Mouse (Mus musculus): ENCODE data around the gene A030005K14Rik. TPM values are rescaled to one million over a fixed set of nuclear protein-coding genes. Genes with fewer than 3 reads are reported as not detected.

Gene A030005K14Rik
- polyA plus RNA-seq (2016; fragmentation: Nextera tagmentation; extraction: Ambion mirVana), result not detected in 2 replicates

DNA sequence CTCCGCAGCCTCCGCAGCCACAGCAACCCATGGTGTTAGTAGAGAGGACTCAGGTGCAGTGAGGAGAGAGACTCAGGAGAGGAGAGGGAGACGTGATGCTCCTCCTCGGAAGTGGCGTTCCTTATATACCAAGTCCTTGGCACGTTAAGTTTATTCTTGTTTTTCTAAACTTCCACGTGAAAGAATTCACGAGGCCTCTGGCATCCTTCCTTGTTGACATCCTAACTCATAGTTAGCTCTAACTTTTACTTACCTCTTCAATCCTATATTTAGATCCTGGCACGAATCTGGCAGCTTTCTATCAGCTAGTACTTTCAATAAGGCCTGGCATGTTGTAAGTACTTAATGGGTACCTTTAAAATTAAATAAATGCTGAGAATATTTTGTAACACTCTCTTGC is at the start of gene A030005K14Rik:
Gene A030005K14Rik (minus strand): TSS at position 101 of the 400 bp plus-strand sequence.
- Histone ChIP-seq H3K36me3 (replicated peaks) (no peaks in the 10 kb centered on the region), H3K27me3 (replicated peaks; ENCODE audit: low read depth, poor library complexity, severe bottlenecking) (no peaks in the 10 kb centered on the region), H3K4me1 (no peaks in the 10 kb centered on the region), H3K9me3 (no peaks in the 10 kb centered on the region), H3K4me3 (no peak within 1 kb of the TSS), H3K27ac (replicated peaks) (no peak within 1 kb of the TSS)
- no peak for DNase-seq (ENCODE audit: low spot score)
- WGBS, result 90% methylated on average over 9 of the region's 9 CpGs

DNA sequence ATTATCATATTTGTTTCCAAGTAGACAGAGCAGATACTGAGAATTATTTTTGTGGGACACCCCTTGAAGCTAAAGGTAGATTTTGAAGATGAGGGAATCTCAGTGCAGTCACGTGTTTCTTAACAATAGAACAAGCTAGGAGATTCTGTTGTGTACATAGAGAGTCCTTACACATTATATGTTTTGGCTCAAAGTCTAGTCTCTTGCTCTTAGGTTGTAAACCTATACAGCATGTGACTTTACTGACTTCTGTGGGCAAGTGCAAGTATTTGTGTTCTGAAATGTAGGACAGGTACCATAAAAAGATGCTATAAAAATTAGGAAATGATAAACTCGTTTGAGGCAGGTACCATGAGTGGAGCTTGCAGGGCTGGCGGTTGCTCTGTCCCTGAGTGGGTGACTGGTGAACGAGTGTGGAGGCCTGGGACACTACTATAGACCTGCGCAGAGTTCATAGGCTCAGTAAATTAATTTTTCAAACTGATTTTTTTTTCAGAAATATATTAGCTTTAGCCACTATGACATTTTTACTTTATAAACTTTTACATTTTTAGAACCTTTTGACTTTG is 48.3 kb upstream of the A030005K14Rik start:
- WGBS, result 85% methylated on average over 5 of the region's 5 CpGs

DNA sequence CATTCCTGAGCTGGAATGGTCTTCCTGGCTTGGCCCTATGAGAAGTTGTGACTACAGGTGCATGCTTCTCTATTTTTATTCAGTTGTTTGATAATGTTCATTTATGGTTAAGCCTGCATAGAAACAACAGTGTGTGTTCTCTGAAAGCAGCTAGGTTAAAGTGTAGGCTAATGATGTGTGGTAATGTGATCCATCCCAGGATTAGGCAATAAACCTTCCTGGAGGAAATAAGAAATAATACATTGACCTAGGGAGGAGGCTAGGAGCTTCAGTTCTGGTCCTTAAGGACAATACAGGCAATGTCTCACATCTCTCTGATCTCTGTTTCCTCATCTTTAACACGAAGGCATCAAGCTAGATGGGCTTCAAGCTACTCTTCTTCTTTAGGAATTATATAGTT is 46.3 kb upstream of the A030005K14Rik start:
- Histone ChIP-seq H3K36me3 (replicated peaks) (no peaks in the 10 kb centered on the region), H3K9me3 (no peaks in the 10 kb centered on the region), H3K27me3 (replicated peaks; ENCODE audit: low read depth, poor library complexity, severe bottlenecking) (no peaks in the 10 kb centered on the region), H3K4me1 (no peaks in the 10 kb centered on the region), H3K27ac (replicated peaks) (no peak overlapping the region), H3K4me3 (no peak overlapping the region)
- 72% methylated on average over 1 of the region's 1 CpGs for WGBS
- no peak for DNase-seq (ENCODE audit: low spot score)

More for the DNA sequence above, 48.3 kb upstream of the A030005K14Rik start:
- Histone ChIP-seq H3K36me3 (replicated peaks) (no peaks in the 10 kb centered on the region), H3K9me3 (no peaks in the 10 kb centered on the region), H3K4me3 (no peak overlapping the region), H3K27ac (replicated peaks) (no peak overlapping the region), H3K27me3 (replicated peaks; ENCODE audit: low read depth, poor library complexity, severe bottlenecking) (no peaks in the 10 kb centered on the region), H3K4me1 (no peaks in the 10 kb centered on the region)
- DNase-seq (ENCODE audit: low spot score), result no peak

DNA sequence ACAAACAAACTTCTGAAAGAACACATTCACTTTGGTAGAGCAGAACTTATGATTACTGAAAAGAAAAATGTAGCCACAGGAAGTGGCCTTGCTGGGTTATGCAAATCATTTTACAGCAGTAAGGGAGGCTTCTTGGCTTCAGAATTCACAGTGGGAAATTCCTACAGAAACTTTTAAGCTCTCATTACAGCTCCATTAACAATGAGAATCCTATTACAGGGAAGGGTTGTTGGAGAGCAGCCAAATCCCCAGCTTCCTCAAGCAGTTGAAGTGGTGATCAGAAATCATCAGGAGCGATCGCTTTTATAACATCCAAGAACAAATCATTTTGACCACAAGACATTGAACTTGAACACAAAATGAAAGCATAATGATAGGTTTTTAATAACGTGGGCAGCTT is 42.7 kb upstream of the A030005K14Rik start:
- no peaks in the 10 kb centered on the region for H3K27me3 ChIP-seq (replicated peaks; ENCODE audit: low read depth, poor library complexity, severe bottlenecking)
- H3K4me3 ChIP-seq, result no peak overlapping the region
- H3K27ac ChIP-seq (replicated peaks), result no peak overlapping the region
- H3K36me3 ChIP-seq (replicated peaks), result no peaks in the 10 kb centered on the region
- WGBS, result 69% methylated on average over 3 of the region's 3 CpGs
- no peaks in the 10 kb centered on the region for H3K4me1 ChIP-seq
- H3K9me3 ChIP-seq, result no peaks in the 10 kb centered on the region
- no peak for DNase-seq (ENCODE audit: low spot score)

DNA sequence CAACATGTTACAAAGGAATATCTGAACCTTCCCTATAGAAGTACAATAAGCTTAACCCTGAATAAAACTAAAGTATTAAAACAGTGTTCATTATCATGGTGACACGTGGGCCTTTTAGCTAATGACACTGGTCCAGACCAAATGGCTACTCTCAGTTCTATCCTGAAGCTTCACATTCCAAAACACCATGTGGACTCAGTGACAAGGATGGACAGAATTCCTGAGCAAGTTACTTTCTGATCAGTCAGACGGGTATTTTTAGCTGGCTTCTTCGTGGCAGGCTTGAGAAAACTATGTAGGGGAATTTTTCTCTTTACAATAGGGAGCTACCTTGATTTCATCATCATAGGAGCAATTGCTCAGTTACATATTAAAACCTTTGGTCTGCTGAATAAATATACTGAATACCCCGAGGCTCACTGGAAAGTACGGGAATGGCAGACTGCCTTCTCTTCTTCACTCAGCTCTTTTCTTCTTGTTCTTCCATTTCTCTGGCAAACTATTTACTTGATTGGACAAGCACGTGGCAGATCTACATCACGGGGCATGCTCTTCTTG is 40.5 kb upstream of the A030005K14Rik start:
- H3K36me3 ChIP-seq (replicated peaks), result no peaks in the 10 kb centered on the region
- H3K9me3 ChIP-seq, result no peaks in the 10 kb centered on the region
- H3K4me3 ChIP-seq, result no peak overlapping the region
- no peaks in the 10 kb centered on the region for H3K4me1 ChIP-seq
- WGBS, result 82% methylated on average over 7 of the region's 7 CpGs
- H3K27ac ChIP-seq (replicated peaks), result no peak overlapping the region
- H3K27me3 ChIP-seq (replicated peaks; ENCODE audit: low read depth, poor library complexity, severe bottlenecking), result no peaks in the 10 kb centered on the region
- no peak for DNase-seq (ENCODE audit: low spot score)

DNA sequence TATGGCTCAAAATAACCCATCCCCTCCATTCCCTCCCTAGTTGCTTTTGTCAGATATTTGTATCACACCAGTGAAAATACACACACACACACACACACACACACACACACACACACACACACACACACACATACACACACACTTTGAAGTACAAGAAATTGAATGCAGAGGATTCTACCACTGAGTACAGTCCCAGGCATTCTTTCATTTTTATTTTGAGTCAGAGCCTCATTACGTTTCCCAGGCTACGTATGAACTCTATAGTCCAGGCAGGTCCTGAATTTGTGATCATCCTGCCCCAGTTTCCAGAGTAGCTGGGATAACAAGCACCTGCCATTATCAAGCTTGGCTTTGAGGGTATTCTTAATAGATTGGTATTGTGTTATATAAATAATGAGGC is 40.0 kb upstream of the A030005K14Rik start:
- no peaks in the 10 kb centered on the region for H3K4me1 ChIP-seq
- H3K27me3 ChIP-seq (replicated peaks; ENCODE audit: low read depth, poor library complexity, severe bottlenecking), result no peaks in the 10 kb centered on the region
- H3K27ac ChIP-seq (replicated peaks), result no peak overlapping the region
- H3K4me3 ChIP-seq, result no peak overlapping the region
- DNase-seq (ENCODE audit: low spot score), result no peak
- 83% methylated on average over 2 of the region's 2 CpGs for WGBS
- no peaks in the 10 kb centered on the region for H3K9me3 ChIP-seq
- no peaks in the 10 kb centered on the region for H3K36me3 ChIP-seq (replicated peaks)

DNA sequence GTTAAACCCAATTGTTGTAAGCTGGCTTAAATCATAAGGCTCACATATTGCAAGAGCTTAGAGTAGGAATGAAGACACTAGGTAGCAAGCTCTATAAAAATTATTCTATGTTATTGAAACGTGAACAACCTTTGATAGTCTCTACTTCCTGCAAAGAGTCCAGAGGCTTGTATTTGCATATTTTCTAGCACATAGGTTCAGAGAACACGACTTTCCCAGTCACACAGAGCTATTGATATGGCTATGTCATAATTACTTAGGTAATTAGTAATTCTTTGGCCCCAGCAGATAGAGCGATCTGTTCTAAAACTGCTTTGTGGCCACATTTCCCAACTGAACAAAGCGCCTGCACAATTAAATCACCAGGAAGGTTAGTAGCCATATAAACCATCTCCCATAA is 37.8 kb upstream of the A030005K14Rik start:
- DNase-seq (ENCODE audit: low spot score), result no peak
- Histone ChIP-seq H3K4me1 (no peaks in the 10 kb centered on the region), H3K9me3 (no peaks in the 10 kb centered on the region), H3K27ac (replicated peaks) (no peak overlapping the region), H3K27me3 (replicated peaks; ENCODE audit: low read depth, poor library complexity, severe bottlenecking) (no peaks in the 10 kb centered on the region), H3K4me3 (no peak overlapping the region), H3K36me3 (replicated peaks) (no peaks in the 10 kb centered on the region)
- 80% methylated on average over 4 of the region's 4 CpGs for WGBS

DNA sequence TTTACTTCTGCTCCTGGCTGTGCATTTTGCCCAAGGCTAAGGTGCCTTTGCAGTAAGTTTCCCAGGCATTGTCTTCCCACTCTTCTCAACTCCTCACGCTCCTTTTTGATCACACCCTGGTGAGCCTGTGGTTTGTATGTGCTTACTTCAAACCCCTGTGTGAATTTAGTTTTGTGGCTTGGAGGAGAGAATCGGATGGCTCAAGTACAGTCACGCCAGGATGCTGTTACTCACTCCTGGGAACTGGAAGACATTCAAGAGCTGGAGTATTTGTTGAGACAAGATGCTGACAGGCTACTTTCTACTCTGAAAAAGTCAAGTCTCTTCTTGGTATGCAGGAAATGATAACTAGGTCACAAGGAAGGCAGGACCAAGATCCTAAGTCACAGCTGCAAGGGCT is 32.1 kb upstream of the A030005K14Rik start:
- WGBS, result 63% methylated on average over 3 of the region's 3 CpGs

DNA sequence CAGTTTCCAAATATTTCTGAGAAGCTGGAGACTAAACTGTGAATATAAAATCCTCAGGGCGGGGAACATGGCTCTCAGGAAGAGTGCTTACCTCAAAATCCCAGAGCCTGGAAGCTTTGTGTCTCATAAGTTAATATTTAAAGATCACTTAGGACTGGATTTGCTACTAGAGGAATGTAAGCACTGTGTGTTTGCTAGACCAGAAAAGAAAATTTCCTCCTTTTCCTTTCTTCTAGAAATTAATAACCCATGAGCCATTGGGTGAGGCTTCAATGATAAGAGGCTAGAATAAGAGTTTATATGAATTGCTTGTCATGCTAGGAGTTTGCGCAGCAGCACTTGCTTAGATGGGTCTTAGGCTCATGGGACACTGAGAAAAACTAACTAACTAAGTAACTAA is 25.6 kb upstream of the A030005K14Rik start:
- DNase-seq (ENCODE audit: low spot score), result no peak
- H3K27me3 ChIP-seq (replicated peaks; ENCODE audit: low read depth, poor library complexity, severe bottlenecking), result no peaks in the 10 kb centered on the region
- H3K4me1 ChIP-seq, result no peaks in the 10 kb centered on the region
- no peak overlapping the region for H3K27ac ChIP-seq (replicated peaks)
- WGBS, result 86% methylated on average over 2 of the region's 2 CpGs
- no peak overlapping the region for H3K4me3 ChIP-seq
- no peaks in the 10 kb centered on the region for H3K9me3 ChIP-seq
- no peaks in the 10 kb centered on the region for H3K36me3 ChIP-seq (replicated peaks)

More for the DNA sequence above, 32.1 kb upstream of the A030005K14Rik start:
- H3K27me3 ChIP-seq (replicated peaks; ENCODE audit: low read depth, poor library complexity, severe bottlenecking), result no peaks in the 10 kb centered on the region
- no peak overlapping the region for H3K4me3 ChIP-seq
- no peaks in the 10 kb centered on the region for H3K9me3 ChIP-seq
- H3K27ac ChIP-seq (replicated peaks), result no peak overlapping the region
- DNase-seq (ENCODE audit: low spot score), result no peak
- no peaks in the 10 kb centered on the region for H3K36me3 ChIP-seq (replicated peaks)
- no peaks in the 10 kb centered on the region for H3K4me1 ChIP-seq

DNA sequence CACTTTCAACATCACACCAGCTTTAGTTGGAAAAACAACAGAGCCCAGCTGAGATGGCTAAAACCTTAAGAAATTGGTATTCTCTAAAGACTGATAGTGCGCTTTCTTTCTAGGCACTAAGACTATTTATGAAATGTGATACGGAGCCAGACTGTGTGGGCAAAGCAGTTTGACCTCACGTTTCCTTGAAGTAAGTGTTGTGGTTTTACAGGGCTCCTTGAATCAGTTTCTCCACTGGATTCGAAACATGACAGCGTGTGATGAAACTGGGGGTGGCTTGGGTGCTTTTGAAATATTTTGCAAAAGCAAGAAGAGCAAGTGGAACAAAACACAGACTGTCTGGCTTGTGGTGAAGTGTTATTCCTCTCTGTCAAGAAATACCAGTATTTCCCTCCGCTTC is 17.8 kb upstream of the A030005K14Rik start:
- Histone ChIP-seq H3K27ac (replicated peaks) (no peak overlapping the region), H3K4me3 (no peak overlapping the region), H3K27me3 (replicated peaks; ENCODE audit: low read depth, poor library complexity, severe bottlenecking) (no peaks in the 10 kb centered on the region), H3K36me3 (replicated peaks) (no peaks in the 10 kb centered on the region), H3K9me3 (no peaks in the 10 kb centered on the region), H3K4me1 (0 out of 2 replicates have a peak, but pooled peaks cover 5% of the 10 kb centered on the region)
- 74% methylated on average over 6 of the region's 6 CpGs for WGBS
- DNase-seq (ENCODE audit: low spot score), result no peak

DNA sequence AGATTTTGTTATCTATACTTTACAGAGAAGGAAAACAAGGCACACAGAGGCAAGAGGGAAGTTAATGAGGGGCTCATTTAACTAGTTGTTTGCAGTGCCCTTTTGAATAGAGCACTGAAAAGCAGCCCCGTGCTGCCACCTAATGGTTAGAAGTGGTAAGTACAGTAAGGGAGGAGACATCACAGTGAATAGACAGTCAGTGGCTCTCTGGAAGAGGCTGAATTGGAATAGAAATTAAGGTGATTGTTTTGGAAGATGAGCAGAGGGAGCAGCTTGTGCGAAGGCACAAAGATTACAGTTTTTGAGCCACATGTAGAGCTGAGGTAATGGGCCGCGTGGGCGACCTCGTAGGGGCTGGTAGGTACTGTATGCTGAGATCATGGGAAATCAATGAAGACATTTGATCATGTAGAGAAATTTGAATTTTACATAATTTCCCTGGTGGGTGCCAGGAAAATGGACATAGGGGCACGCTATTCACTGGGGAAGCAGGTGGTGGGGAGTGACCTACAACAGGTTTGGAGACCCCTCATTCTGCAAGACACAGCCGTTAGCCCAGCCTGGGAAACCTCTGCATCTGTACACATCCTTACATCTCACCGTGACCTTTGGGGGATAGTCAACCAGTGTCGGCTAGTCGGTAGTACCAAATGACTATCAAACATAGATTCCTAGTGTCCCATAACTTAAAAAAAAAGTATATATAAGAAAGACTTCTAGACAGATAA is 17.2 kb upstream of the A030005K14Rik start:
- Histone ChIP-seq H3K4me1 (0 out of 2 replicates have a peak, but pooled peaks cover 5% of the 10 kb centered on the region), H3K27ac (replicated peaks) (no peak overlapping the region), H3K4me3 (peak overlapping the region; percentile 23; the same call in 1 of the 2 replicates), H3K36me3 (replicated peaks) (no peaks in the 10 kb centered on the region), H3K9me3 (no peaks in the 10 kb centered on the region), H3K27me3 (replicated peaks; ENCODE audit: low read depth, poor library complexity, severe bottlenecking) (no peaks in the 10 kb centered on the region)
- 46% methylated on average over 11 of the region's 11 CpGs for WGBS
- DNase-seq (ENCODE audit: low spot score), result peak; percentile 52

DNA sequence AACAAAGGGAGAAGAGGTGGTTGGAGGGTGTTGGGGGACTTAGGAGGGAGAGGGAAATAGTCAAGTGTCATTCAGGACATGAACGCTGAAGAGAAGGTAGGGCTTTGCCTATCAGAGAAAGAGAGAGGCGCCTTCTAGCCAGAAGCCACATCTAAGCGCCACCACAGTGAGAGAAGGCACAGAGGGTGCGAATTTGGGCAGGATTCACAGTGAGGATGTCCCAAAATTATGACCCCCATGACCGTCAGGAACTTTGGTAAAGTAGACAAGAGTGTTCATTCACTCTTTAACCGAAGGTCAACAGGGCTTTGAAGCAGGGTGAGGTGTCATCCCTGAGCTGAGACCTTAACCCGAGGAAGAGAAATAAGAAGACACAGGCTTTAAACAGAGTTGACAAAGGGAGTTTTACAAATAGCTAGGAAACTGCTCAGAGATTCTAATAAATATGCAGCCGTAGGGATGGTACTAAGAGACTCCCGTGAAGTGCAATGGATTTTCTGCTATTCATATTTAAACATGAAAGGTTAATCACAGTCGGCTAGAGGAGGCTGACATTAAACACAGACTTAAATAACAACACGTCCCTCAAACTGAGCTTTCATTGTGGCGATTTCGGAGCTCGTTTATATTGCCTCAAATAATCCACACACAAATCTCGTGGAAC is 16.5 kb upstream of the A030005K14Rik start:
- Histone ChIP-seq H3K9me3 (no peaks in the 10 kb centered on the region), H3K4me3 (peak overlapping the region; percentile 23; the same call in 1 of the 2 replicates), H3K27me3 (replicated peaks; ENCODE audit: low read depth, poor library complexity, severe bottlenecking) (no peaks in the 10 kb centered on the region), H3K4me1 (0 out of 2 replicates have a peak, but pooled peaks cover 5% of the 10 kb centered on the region), H3K27ac (replicated peaks) (no peak overlapping the region), H3K36me3 (replicated peaks) (no peaks in the 10 kb centered on the region)
- 46% methylated on average over 15 of the region's 15 CpGs for WGBS
- no peak for DNase-seq (ENCODE audit: low spot score)

All from embryonic facial prominence, embryonic 10.5 days (tissue).